Mouse (Mus musculus): Measurements from ENCODE around the gene Add3.

Gene Add3

GRCm38 (mm10) chr19:53165305-53166240 lies 25.3 kb downstream of the Add3 start:
- in situ Hi-C loops (cut with MseI, MboI), result no loop called here

GRCm38 (mm10) chr19:53166367-53166766 lies 26.1 kb downstream of the Add3 start:
- in situ Hi-C loops (cut with MseI, MboI), result no loop called here

GRCm38 (mm10) chr19:53168576-53168975 lies 28.3 kb downstream of the Add3 start:
- in situ Hi-C loops (cut with MseI, MboI), result no loop called here

- in situ Hi-C loops (cut with MseI, MboI), result no loop called here
Measured at GRCm38 (mm10) chr19:53170651-53171050, 30.4 kb downstream of the Add3 start.

- in situ Hi-C loops (cut with MseI, MboI), result no loop called here
Measured at GRCm38 (mm10) chr19:53174034-53174433, 33.8 kb downstream of the Add3 start.

GRCm38 (mm10) chr19:53175550-53175949 lies 35.3 kb downstream of the Add3 start:
- in situ Hi-C loops (cut with MseI, MboI), result no loop called here

GRCm38 (mm10) chr19:53176518-53176917 lies 36.3 kb downstream of the Add3 start:
- in situ Hi-C loops (cut with MseI, MboI), result no loop called here

- in situ Hi-C loops (cut with MseI, MboI), result no loop called here
Measured at GRCm38 (mm10) chr19:53178611-53179528, 38.6 kb downstream of the Add3 start.

- in situ Hi-C loops (cut with MseI, MboI), result no loop called here
Measured at GRCm38 (mm10) chr19:53180168-53180803, 40.0 kb downstream of the Add3 start.

GRCm38 (mm10) chr19:53181003-53181861 lies 41.0 kb downstream of the Add3 start:
- in situ Hi-C loops (cut with MseI, MboI), result no loop called here

- in situ Hi-C loops (cut with MseI, MboI), result no loop called here
Measured at GRCm38 (mm10) chr19:53183620-53184019, 43.4 kb downstream of the Add3 start.

- in situ Hi-C loops (cut with MseI, MboI), result no loop called here
Measured at GRCm38 (mm10) chr19:53184216-53184615, 44.0 kb downstream of the Add3 start.

- in situ Hi-C loops (cut with MseI, MboI), result no loop called here
Measured at GRCm38 (mm10) chr19:53184911-53185310, 44.7 kb downstream of the Add3 start.

GRCm38 (mm10) chr19:53185486-53186134 lies 45.4 kb downstream of the Add3 start:
- in situ Hi-C loops (cut with MseI, MboI), result no loop called here

GRCm38 (mm10) chr19:53186456-53186855 lies 46.2 kb downstream of the Add3 start:
- in situ Hi-C loops (cut with MseI, MboI), result no loop called here

- in situ Hi-C loops (cut with MseI, MboI), result no loop called here
Measured at GRCm38 (mm10) chr19:53187533-53187932, 47.3 kb downstream of the Add3 start.

- in situ Hi-C loops (cut with MseI, MboI), result no loop called here
Measured at GRCm38 (mm10) chr19:53188186-53188585, 47.9 kb downstream of the Add3 start.

GRCm38 (mm10) chr19:53188724-53189220 lies 48.5 kb downstream of the Add3 start:
- in situ Hi-C loops (cut with MseI, MboI), result no loop called here

- in situ Hi-C loops (cut with MseI, MboI), result no loop called here
Measured at GRCm38 (mm10) chr19:53189736-53190135, 49.5 kb downstream of the Add3 start.

- in situ Hi-C loops (cut with MseI, MboI), result no loop called here
Measured at GRCm38 (mm10) chr19:53190232-53190631, 50.0 kb downstream of the Add3 start.

All from mouse trophoblast stem cell (cell line).